Mouse (Mus musculus) kidney, adult 2 months (tissue): ENCODE measurements at regions not wholly inside any gene's neighbourhood (a gene's known extent, or its start where the extent isn't known, plus 50 kb on each side); places are given as distances from the start of the nearest gene placed in this dataset.

Source experiments
- DNase-seq: peaks from one replicate; pipeline ENCODE4 v3.0.0; 2021
- H3K27ac ChIP-seq: fragments of 200-500 bp; 2 replicates; pipeline ENCODE4 v1.5.1; 2012; ENCODE audit warnings: low read depth, low read length, control low read depth, inconsistent platforms; ENCODE audit not compliant: insufficient read depth
- H3K27me3 ChIP-seq: fragments of 200-500 bp; replicated peaks from 2 replicates; pipeline ENCODE4 v1.6.1; 2012; ENCODE audit warnings: mild to moderate bottlenecking, moderate library complexity, low read length, inconsistent platforms; ENCODE audit not compliant: control insufficient read depth, insufficient read depth
- H3K36me3 ChIP-seq: fragments of 200-500 bp; 2 replicates; pipeline ENCODE4 v1.6.1; 2012; ENCODE audit warnings: mild to moderate bottlenecking, moderate library complexity, low read length, inconsistent platforms; ENCODE audit not compliant: control insufficient read depth, insufficient read depth
- H3K4me1 ChIP-seq: fragments of 200-500 bp; 2 replicates; pipeline ENCODE4 v1.6.1; 2011; ENCODE audit warnings: low read length; ENCODE audit not compliant: control insufficient read depth, insufficient read depth
- H3K4me3 ChIP-seq: fragments of 200-500 bp; 2 replicates; pipeline ENCODE4 v1.5.1; 2011; ENCODE audit warnings: mild to moderate bottlenecking, low read depth, low read length, control low read depth; ENCODE audit not compliant: insufficient read depth
- CTCF ChIP-seq: fragments of 200-500 bp; conservative IDR thresholded peaks from 2 replicates; pipeline ENCODE4 v1.5.1; 2011; ENCODE audit warnings: low read depth, mild to moderate bottlenecking, control low read depth, low read length, moderate library complexity, mixed read lengths; ENCODE audit not compliant: insufficient read depth, insufficient read length
- POLR2A ChIP-seq: fragments of 200-500 bp; IDR thresholded peaks from one replicate; pipeline ENCODE4 v1.6.1; 2011; ENCODE audit warnings: low read depth, low read length, control low read depth
- WGBS: fragments of 180-500 bp; shearing (Covaris S2); methylation state at CpG from one replicate; pipeline ENCODE4 v1.1.7; 2018; 5-methylcytosine and 5-hydroxymethylcytosine counted together

DNA sequence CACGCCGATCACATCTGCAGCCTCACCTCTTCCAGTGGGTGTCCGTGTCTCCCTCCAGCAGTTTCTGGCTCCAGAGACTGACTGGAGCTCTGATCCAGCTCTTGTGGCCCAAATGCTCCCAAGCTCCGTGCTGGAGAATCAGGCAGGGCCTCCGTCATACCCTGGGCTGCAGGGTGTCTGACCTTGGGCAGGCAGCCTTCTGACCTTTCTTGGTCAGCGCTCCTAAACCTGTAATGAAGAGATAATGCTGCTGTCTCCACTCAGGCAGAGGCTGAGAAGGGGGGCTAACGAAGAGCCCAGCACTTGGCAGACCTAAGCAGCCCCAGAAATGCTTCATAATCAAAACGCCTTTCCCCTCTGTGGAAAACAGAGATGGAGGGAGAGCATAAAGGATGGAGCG is 89.9 kb upstream of the Mef2a start:
- no peaks in the 10 kb centered on the region for H3K27me3 ChIP-seq
- DNase-seq = no peak
- peaks cover 17% of the 10 kb centered on the region for H3K4me1 ChIP-seq
- H3K36me3 ChIP-seq = no peaks in the 10 kb centered on the region
- peak overlapping the region; percentile 91 for H3K27ac ChIP-seq
- TF ChIP-seq POLR2A (no peak), CTCF (no peak)
- H3K4me3 ChIP-seq = no peak overlapping the region
- 56% methylated on average over 9 of the region's 9 CpGs for WGBS

DNA sequence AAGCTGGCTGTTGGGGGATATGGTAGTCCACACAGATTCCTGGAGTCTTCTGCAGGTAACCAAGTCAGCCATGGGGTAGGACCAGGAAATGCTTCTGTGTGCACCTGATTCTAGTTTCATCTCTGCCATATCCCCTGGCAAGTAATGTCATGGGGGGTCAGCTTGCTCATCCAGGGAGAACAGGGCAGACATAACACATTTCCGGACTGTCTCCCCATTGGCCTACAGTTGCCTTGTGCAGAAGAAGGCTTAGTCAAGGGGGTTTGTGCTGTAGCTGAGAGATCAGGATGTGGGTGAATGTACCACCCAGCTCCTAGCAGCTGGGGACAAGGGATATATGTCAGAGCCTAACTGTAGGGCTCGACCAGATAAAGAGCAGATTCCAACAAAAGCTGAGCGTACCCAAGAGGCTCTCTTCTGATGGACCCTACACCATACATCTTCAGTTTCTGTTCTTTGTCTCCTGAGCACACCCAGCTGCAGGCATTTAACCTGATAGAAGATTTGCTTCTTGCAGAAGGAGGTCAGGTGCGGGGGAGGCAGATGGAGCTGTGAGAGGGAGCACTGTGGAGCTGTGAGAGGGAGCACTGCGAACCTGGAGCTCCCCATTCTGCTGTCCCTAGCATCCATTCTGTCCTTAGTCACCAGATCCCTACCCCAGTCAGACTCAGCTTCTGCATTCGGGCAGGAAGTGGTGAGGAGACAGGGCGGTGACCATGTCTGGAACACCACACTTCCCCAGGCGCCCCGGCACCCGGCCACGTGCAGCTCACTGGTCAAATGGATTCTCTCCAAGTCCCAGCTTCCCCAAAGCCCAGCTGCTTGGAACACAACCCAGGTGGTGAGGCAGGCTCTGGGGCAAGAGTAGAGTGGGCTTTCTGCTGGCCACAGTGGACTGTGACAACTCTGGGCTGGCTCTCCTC is 88.9 kb upstream of the Mef2a start:
- WGBS = 69% methylated on average over 11 of the region's 11 CpGs
- H3K27ac ChIP-seq = peak overlapping the region; percentile 62
- H3K4me3 ChIP-seq = no peak overlapping the region
- no peaks in the 10 kb centered on the region for H3K27me3 ChIP-seq
- H3K36me3 ChIP-seq = no peaks in the 10 kb centered on the region
- DNase-seq = peak; percentile 93
- peaks cover 17% of the 10 kb centered on the region for H3K4me1 ChIP-seq
- TF ChIP-seq POLR2A (no peak), CTCF (no peak)

DNA sequence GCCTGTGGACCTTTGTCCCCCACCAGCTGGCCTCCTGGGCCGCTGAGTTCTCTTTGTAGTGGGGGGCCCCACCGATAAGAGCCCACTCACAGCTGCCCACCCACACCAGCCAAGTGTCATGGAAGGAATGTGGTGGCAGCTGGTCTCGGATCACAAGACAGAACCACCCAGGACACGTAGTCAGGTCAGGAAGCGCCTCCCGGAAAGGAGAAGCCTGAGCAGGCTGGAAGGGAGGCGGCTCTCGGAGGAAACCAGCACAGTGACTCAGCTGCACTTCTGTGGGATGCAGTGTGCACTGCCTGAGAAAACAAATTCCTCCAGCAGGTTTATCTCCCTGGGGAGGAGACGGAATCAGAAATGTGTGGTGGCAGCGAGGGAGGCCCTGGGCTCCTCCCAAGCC is 87.2 kb upstream of the Mef2a start:
- peak overlapping the region; percentile 80 for H3K27ac ChIP-seq
- no peak overlapping the region for H3K4me3 ChIP-seq
- no peaks in the 10 kb centered on the region for H3K36me3 ChIP-seq
- DNase-seq = peak; percentile 80
- peaks cover 17% of the 10 kb centered on the region for H3K4me1 ChIP-seq
- TF ChIP-seq CTCF (no peak), POLR2A (no peak)
- 54% methylated on average over 10 of the region's 10 CpGs for WGBS
- H3K27me3 ChIP-seq = no peaks in the 10 kb centered on the region

DNA sequence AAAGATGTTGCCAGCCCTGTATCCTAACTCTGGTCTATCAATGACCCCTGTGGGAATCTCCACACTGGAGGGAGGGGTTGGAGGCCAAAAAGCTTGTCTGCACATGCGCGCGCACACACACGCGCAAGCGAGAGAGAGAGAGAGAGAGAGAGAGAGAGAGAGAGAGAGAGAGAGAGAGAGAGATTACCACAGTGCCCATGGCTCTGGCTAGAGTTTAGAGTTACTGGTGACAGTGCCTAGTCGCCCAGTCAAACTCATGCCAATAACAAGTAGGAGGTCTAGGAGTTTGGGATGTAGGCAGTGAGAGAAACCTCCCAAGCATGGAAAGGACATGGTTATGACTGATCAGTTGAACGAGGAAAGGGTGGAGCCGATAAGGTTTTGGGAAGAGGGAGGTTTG is 86.6 kb upstream of the Mef2a start:
- Histone ChIP-seq H3K36me3 (no peaks in the 10 kb centered on the region), H3K4me1 (peaks cover 17% of the 10 kb centered on the region), H3K27ac (no peak overlapping the region), H3K4me3 (no peak overlapping the region), H3K27me3 (no peaks in the 10 kb centered on the region)
- 95% methylated on average over 9 of the region's 9 CpGs for WGBS
- TF ChIP-seq POLR2A (no peak), CTCF (no peak)
- DNase-seq = no peak

DNA sequence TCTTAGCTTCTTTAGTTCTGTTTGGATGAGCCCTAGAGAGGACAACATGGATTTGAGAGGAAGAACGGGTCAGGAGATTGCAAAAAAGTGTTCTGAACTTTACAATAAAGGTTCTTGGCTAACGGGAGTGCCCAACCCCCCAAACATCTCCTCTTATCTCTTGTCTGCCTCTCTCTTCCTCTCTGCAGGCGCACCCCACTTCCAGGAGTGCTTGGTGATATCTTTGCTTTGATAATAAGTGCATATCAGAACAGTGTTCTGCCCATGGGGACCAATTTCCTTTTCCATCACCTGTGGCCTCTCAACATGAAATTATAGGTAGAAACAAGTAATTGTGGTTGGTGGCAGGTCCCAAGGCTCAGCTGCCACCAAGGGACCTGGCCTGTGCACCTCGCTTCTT is 86.0 kb upstream of the Mef2a start:
- 80% methylated on average over 4 of the region's 4 CpGs for WGBS
- no peak overlapping the region for H3K27ac ChIP-seq
- peaks cover 17% of the 10 kb centered on the region for H3K4me1 ChIP-seq
- DNase-seq = no peak
- H3K27me3 ChIP-seq = no peaks in the 10 kb centered on the region
- no peaks in the 10 kb centered on the region for H3K36me3 ChIP-seq
- H3K4me3 ChIP-seq = no peak overlapping the region
- TF ChIP-seq POLR2A (no peak), CTCF (no peak)

DNA sequence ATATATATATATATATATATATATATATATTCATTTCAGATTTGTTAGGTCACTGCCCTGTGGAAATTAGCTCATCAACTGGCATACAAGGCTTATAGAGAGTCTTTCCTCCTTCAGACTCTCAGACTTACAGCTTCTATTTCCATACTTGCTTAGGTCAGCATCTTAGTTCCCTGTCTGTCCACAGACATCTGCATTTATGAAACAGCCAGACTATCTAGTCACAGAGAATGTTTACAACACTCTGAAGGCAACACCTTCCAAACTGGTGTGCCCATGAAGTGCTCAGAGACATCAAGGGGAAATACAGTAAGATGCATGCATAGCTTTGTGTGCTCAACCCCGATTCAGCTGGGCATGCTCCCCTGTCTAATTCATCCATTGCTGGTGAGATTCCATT is 85.2 kb upstream of the Mef2a start:
- no peaks in the 10 kb centered on the region for H3K27me3 ChIP-seq
- WGBS = 69% methylated on average over 1 of the region's 1 CpGs
- TF ChIP-seq CTCF = no peak
- TF ChIP-seq POLR2A = no peak
- H3K4me1 ChIP-seq = peaks cover 12% of the 10 kb centered on the region
- H3K27ac ChIP-seq = no peak overlapping the region
- no peak overlapping the region for H3K4me3 ChIP-seq
- H3K36me3 ChIP-seq = no peaks in the 10 kb centered on the region
- no peak for DNase-seq

DNA sequence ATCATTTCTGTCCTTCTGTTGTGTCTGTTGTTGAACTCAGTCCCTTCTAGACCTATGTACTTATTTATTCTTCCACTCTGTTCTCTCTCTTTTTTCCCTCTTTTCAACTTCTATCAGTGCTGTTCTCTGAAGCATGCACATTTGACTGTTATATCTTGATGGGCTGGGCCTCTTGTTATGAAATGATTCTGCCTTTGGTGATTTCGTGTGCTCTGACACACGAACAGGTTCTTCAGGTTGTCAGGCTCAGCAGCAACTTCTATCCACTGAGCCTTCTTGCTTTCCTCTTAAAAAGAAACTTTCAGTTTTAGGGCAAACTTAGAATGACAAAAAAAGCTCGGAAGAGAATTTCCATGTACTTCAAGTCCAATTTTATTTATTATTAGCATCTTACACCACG is 83.4 kb upstream of the Mef2a start:
- TF ChIP-seq CTCF (no peak), POLR2A (no peak)
- 81% methylated on average over 4 of the region's 4 CpGs for WGBS
- H3K27me3 ChIP-seq = no peaks in the 10 kb centered on the region
- peaks cover 5% of the 10 kb centered on the region; the same call in 1 of the 2 replicates for H3K4me1 ChIP-seq
- DNase-seq = no peak
- no peaks in the 10 kb centered on the region for H3K36me3 ChIP-seq
- H3K4me3 ChIP-seq = no peak overlapping the region
- no peak overlapping the region for H3K27ac ChIP-seq
